Mouse (Mus musculus) splenic B cell, adult 2 months (primary cell): Measurements from ENCODE around the gene Hsd3b4.
"Not testable (repeated sequence)": the region's sequence is repeated elsewhere in the genome, so short reads cannot be mapped to it uniquely, and the experiment has no call there.

Experiments used
- DNase-seq: peaks from one replicate; pipeline ENCODE4 v3.0.0-alpha.2; 2011; ENCODE audit warnings: low read depth, low spot score
- H3K27me3 ChIP-seq: 2 replicates; pipeline ENCODE4 v1.6.1; 2012; ENCODE audit warnings: mild to moderate bottlenecking, low read length, moderate library complexity, mixed read lengths; ENCODE audit not compliant: control insufficient read depth, poor library complexity, insufficient read depth, severe bottlenecking
- H3K36me3 ChIP-seq: 2 replicates; pipeline ENCODE4 v1.6.1; 2012; ENCODE audit warnings: mild to moderate bottlenecking, low read length, moderate library complexity, mixed read lengths; ENCODE audit not compliant: control insufficient read depth, poor library complexity, insufficient read depth, severe bottlenecking

Gene Hsd3b4

GRCm38 (mm10) chr3:98457026-98457425, 53.3 kb downstream of the Hsd3b4 start, which contains the start of gene Gm4450:
Gene Gm4450 (minus strand): TSS chr3:98457126.
- DNase-seq, H3K27me3 ChIP-seq, H3K36me3 ChIP-seq: not testable (repeated sequence)

GRCm38 (mm10) chr3:98453786-98454185, 56.5 kb downstream of the Hsd3b4 start:
- H3K36me3 ChIP-seq, H3K27me3 ChIP-seq, DNase-seq: not testable (repeated sequence)
